Mouse (Mus musculus) midbrain, embryonic 15.5 days (tissue): ENCODE measurements at regions not wholly inside any gene's neighbourhood (a gene's known extent, or its start where the extent isn't known, plus 50 kb on each side); places are given as distances from the start of the nearest gene placed in this dataset.
A peak's percentile ranks its signal among the peaks of the same experiment; 100 is the strongest.
"Not testable (repeated sequence)": the region's sequence is repeated elsewhere in the genome, so short reads cannot be mapped to it uniquely, and the experiment has no call there.

Experiments used
- ATAC-seq: fragments of 200-750 bp; cut with Nextera tagmentation; replicated peaks from 2 replicates; pipeline ENCODE4 v1.8.0; 2017; ENCODE audit warnings: moderate TSS enrichment
- H3K27ac ChIP-seq: fragments of 300-500 bp; sonication (generic); 2 replicates; pipeline ENCODE4 v1.5.1; 2015; ENCODE audit warnings: mild to moderate bottlenecking, inconsistent platforms
- H3K27me3 ChIP-seq: fragments of 300-500 bp; sonication (generic); replicated peaks from 2 replicates; pipeline ENCODE4 v1.6.1; 2015; ENCODE audit warnings: inconsistent platforms
- H3K36me3 ChIP-seq: fragments of 300-500 bp; sonication (generic); replicated peaks from 2 replicates; pipeline ENCODE4 v1.6.1; 2015; ENCODE audit warnings: inconsistent platforms
- H3K4me1 ChIP-seq: fragments of 300-500 bp; sonication (generic); 2 replicates; pipeline ENCODE4 v1.6.1; 2015; ENCODE audit warnings: inconsistent platforms
- H3K4me2 ChIP-seq: fragments of 300-500 bp; sonication (generic); 2 replicates; pipeline ENCODE4 v1.6.1; 2015; ENCODE audit warnings: inconsistent platforms, mild to moderate bottlenecking, moderate library complexity
- H3K4me3 ChIP-seq: fragments of 300-500 bp; sonication (generic); 2 replicates; pipeline ENCODE4 v1.5.1; 2015; ENCODE audit warnings: mild to moderate bottlenecking, inconsistent platforms
- H3K9ac ChIP-seq: fragments of 300-500 bp; sonication (generic); 2 replicates; pipeline ENCODE4 v1.6.1; 2015; ENCODE audit warnings: mild to moderate bottlenecking, inconsistent platforms
- H3K9me3 ChIP-seq: fragments of 300-500 bp; sonication (generic); 2 replicates; pipeline ENCODE4 v1.6.1; 2016; ENCODE audit warnings: inconsistent platforms
- WGBS: fragments of 180-500 bp; shearing (Covaris S2); methylation state at CpG from one replicate; pipeline ENCODE4 v1.1.7; 2015; ENCODE audit warnings: mixed read lengths; 5-methylcytosine and 5-hydroxymethylcytosine counted together

DNA sequence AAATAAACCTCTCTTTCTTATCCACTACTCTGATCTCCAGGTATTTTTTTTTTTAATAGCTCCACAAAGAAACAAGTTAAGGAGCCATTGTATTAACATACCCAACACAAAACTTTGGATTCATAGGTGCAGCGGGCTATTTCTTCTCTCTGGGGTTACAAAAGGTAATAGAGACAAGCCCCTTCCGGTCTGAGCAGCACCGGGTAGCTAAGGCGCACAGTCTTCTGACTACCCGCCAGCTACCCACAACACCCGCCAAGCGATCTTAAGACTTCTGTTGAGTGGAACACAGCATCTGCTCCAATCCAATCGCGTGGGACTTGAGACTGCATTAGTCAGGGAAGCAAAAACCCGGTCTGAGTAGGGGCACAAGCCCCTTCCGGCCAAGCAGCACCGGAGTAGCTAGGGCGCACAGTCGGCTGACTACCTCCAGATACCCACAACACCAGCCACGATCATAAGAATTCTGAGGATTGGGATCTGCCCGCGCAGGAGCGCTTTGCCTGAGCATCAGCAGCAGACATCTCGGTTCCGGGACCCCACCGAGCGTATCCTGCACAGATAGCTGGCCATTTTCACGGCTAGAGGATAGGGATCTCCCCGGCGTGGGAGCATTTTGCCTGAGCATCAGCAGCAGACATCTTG is 2463.9 kb downstream of the Gm37988 start:
- H3K36me3 ChIP-seq, ATAC-seq, H3K4me3 ChIP-seq, H3K27ac ChIP-seq, H3K27me3 ChIP-seq, H3K4me1 ChIP-seq, H3K9ac ChIP-seq, H3K9me3 ChIP-seq, H3K4me2 ChIP-seq: not testable (repeated sequence)
- 89% methylated on average over 25 of the region's 25 CpGs for WGBS

DNA sequence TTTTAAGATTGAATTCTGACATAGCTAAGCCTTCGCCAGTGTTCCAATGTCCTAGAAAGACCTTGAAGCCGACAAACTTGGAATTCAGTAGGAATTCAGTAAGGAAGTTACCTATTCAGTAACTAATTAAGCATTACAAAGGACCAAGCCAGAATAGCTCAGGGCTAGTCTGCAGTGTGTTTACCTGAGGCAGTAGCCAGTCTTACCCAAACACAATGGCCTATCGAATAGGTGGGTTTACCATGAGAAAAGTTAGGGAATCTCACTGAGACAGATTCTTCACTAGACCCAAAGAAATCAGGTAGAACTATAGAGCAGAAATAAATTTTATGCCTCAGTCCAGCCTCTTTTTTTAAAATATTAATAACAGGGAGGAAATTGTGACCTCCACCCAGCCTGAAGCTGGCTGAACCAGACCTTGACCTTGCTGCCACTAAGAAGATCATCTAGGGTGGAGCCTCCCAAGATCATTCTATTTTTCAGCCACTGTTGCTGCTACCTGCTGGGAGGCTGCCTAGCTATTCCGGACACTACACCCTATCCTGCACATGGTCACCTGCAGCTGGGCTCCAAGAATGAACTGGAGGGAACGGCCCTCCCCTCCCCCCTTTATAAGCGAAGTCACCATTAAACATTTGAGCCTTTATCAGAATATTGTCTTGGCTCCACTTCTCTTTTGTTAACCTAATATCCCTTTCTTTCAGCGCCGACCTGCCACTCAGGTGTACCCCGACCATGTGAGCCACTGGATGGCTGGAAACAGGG is 2491.4 kb downstream of the Gm37988 start:
- WGBS = 88% methylated on average over 9 of the region's 9 CpGs
- not testable (repeated sequence) for H3K4me3 ChIP-seq, ATAC-seq

DNA sequence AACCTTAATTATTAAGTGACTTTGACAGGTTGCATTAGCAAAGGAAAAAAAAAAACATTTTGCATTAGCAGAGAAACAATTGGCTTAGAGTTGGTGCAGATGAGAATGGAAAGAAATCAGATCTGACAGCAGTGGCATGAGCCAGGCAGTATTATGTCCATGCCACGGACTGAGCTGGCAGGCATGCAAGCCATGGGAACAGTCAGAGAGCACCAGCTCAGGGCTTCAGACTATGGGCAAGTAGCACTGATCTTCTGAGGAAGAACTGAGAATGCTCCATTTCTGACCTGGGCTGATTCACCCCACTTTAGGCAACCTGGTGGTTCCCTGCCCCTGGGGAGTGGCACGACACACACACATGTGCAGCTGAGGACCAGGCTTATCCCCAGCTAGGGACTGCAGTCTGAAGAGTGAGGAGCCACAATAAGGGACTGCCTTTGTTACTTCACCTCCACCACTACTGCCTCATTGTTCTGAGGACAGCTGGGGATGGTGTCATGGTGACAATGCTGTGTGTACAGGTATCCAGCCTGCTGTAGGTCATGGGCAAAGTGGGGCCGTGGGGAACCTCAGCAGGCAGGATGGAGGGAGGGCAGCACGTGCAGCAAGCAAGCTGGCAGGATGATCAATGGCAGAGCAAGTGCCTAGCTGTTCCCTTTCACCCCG is 2501.4 kb downstream of the Gm37988 start:
- Histone ChIP-seq H3K4me3 (no peak overlapping the region), H3K4me1 (no peaks in the 10 kb centered on the region), H3K27me3 (no peaks in the 10 kb centered on the region), H3K36me3 (no peaks in the 10 kb centered on the region), H3K4me2 (no peak overlapping the region), H3K9ac (no peak overlapping the region), H3K9me3 (no peaks in the 10 kb centered on the region), H3K27ac (no peak overlapping the region)
- WGBS = 41% methylated on average over 5 of the region's 5 CpGs
- no peak; the same call in 1 of the 2 replicates for ATAC-seq

More for the DNA sequence above, 2491.4 kb downstream of the Gm37988 start:
- H3K27ac ChIP-seq, H3K36me3 ChIP-seq, H3K9ac ChIP-seq, H3K27me3 ChIP-seq, H3K4me1 ChIP-seq, H3K9me3 ChIP-seq, H3K4me2 ChIP-seq: not testable (repeated sequence)

DNA sequence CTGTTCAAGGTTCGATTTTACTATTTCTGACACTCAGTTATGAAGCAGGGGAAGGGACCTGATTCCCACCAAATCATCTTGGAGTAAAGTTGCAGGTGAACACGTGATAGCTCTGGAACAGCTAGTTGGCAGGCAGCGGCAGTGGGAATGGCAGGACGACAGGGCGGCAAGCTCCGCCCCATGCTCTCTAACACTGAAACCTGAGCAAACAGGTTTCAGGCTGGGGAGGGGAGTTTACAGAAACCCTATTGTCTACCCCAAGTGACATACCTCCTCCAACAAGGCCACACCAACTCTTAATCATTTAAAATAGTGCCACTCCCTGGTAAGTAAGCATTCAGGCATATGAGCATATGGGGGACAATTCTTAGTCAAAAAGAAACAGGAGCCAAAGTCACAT is 2504.7 kb downstream of the Gm37988 start:
- ATAC-seq, H3K9me3 ChIP-seq, H3K4me2 ChIP-seq, H3K27me3 ChIP-seq, H3K4me1 ChIP-seq, H3K36me3 ChIP-seq, H3K27ac ChIP-seq, H3K4me3 ChIP-seq, H3K9ac ChIP-seq: not testable (repeated sequence)
- WGBS = 67% methylated on average over 6 of the region's 6 CpGs

DNA sequence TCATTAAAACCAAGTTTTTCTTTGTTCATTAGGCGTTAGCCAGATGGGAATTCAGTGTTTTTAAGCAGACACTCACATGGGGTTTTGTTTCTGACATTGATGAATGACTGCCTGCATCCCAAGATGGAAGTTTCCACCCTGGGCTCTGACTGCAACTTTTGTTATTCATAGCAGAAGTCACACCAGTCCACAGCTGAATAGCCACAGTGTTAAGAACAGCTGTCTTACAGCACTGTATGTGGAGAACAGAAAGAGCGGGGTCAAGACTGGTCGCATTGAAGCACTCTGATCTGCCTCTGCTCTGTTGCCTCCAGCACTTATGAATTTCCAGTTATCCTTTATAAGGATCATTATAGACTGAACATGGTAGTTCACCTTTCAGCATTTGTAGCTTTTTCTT is 2505.8 kb downstream of the Gm37988 start:
- no peak overlapping the region for H3K27ac ChIP-seq
- no peaks in the 10 kb centered on the region for H3K27me3 ChIP-seq
- no peak; the same call in 1 of the 2 replicates for ATAC-seq
- no peaks in the 10 kb centered on the region for H3K9me3 ChIP-seq
- H3K9ac ChIP-seq = no peak overlapping the region
- no peaks in the 10 kb centered on the region for H3K36me3 ChIP-seq
- WGBS = 47% methylated on average over 3 of the region's 3 CpGs
- no peak overlapping the region for H3K4me2 ChIP-seq
- H3K4me1 ChIP-seq = no peaks in the 10 kb centered on the region
- no peak overlapping the region for H3K4me3 ChIP-seq

DNA sequence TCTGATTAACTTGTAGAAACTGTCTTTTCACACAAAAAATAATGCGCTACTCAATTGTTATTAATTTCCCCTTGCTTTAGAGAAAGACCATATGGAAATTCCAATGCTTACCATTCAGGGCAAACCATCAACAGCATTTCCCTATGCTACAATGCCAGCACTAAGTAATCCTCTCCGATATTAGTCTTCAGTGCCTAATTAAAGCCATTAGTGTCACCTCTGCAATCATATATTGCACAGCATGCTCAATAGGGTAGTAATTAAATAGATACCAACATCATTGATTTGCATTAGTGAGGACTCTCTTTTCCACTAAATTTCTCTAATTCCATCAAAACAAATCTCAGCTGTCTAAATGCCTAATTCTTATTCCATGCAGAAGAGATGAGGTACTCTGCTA is 2511.2 kb downstream of the Gm37988 start:
- no peak for ATAC-seq
- 62% methylated on average over 2 of the region's 2 CpGs for WGBS

DNA sequence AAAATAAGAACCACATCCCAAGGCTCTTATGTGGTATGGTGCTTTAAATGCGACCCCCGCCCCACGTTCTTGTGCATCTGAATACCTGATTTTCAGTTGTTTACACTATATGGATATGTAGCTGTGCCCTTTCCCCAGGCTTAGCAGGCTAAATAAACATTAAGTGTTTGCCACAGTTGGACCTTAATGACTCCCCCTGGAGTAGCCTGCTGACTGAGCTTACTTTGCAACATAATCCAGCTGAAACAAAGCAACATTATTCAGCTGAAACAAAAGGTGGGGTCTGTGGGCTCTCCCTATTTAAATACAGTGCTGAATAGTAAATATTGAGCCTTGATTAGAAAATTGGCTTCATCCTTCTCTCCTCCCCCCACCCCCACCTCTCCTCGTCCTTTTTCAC is 2511.6 kb downstream of the Gm37988 start:
- no peaks in the 10 kb centered on the region for H3K9me3 ChIP-seq
- no peak overlapping the region for H3K4me3 ChIP-seq
- 17% methylated on average over 4 of the region's 4 CpGs for WGBS
- peak; percentile 75 for ATAC-seq
- H3K36me3 ChIP-seq = no peaks in the 10 kb centered on the region
- H3K4me1 ChIP-seq = no peaks in the 10 kb centered on the region
- no peaks in the 10 kb centered on the region for H3K27me3 ChIP-seq
- no peak overlapping the region for H3K27ac ChIP-seq
- no peak overlapping the region for H3K9ac ChIP-seq
- H3K4me2 ChIP-seq = no peak overlapping the region

More for the DNA sequence above, 2511.2 kb downstream of the Gm37988 start:
- H3K4me2 ChIP-seq = no peak overlapping the region
- H3K9me3 ChIP-seq = no peaks in the 10 kb centered on the region
- no peak overlapping the region for H3K9ac ChIP-seq
- H3K36me3 ChIP-seq = no peaks in the 10 kb centered on the region
- no peak overlapping the region for H3K4me3 ChIP-seq
- H3K27me3 ChIP-seq = no peaks in the 10 kb centered on the region
- H3K4me1 ChIP-seq = no peaks in the 10 kb centered on the region
- no peak overlapping the region for H3K27ac ChIP-seq
